Mouse (Mus musculus) 3T3-L1 (cell line): Measurements from ENCODE around the gene Spi1.

ENCODE experiments used
- DNase-seq: peaks from one replicate; pipeline ENCODE4 v3.0.0-alpha.2; 2015; ENCODE audit warnings: low read depth, low spot score

The Spi1 gene

GRCm38 (mm10) chr2:91068162-91068871 is 13.9 kb upstream of the Spi1 start:
- DNase-seq: no peak

- peak; percentile 92 for DNase-seq
Observed at GRCm38 (mm10) chr2:91068872-91069165, 13.4 kb upstream of the Spi1 start.

GRCm38 (mm10) chr2:91069306-91070000 is 12.7 kb upstream of the Spi1 start:
- DNase-seq: peak; percentile 81

GRCm38 (mm10) chr2:91070076-91070800 is 12.0 kb upstream of the Spi1 start, which contains the start of gene Slc39a13:
TSS of gene Slc39a13 (minus strand) at chr2:91070417.
- peak; percentile 99 for DNase-seq

- DNase-seq: no peak
Observed at GRCm38 (mm10) chr2:91071059-91071458, 11.1 kb upstream of the Spi1 start.

- DNase-seq: no peak
Observed at GRCm38 (mm10) chr2:91072092-91072491, 10.1 kb upstream of the Spi1 start.

- DNase-seq: no peak
Observed at GRCm38 (mm10) chr2:91077957-91078313, 4.3 kb upstream of the Spi1 start.

GRCm38 (mm10) chr2:91078314-91079025 is 3.7 kb upstream of the Spi1 start:
- no peak for DNase-seq

GRCm38 (mm10) chr2:91079026-91079384 is 3.2 kb upstream of the Spi1 start:
- no peak for DNase-seq

- no peak for DNase-seq
Observed at GRCm38 (mm10) chr2:91080784-91081513, 1.2 kb upstream of the Spi1 start.

GRCm38 (mm10) chr2:91082844-91083243 is 654 bp downstream of the Spi1 start:
- DNase-seq: no peak

GRCm38 (mm10) chr2:91083366-91083940 is 1.3 kb downstream of the Spi1 start:
- DNase-seq: no peak

- DNase-seq: no peak
Observed at GRCm38 (mm10) chr2:91084179-91084820, 2.1 kb downstream of the Spi1 start.

- DNase-seq: no peak
Observed at GRCm38 (mm10) chr2:91085494-91086391, 3.6 kb downstream of the Spi1 start.

GRCm38 (mm10) chr2:91086392-91087237 is 4.4 kb downstream of the Spi1 start:
- no peak for DNase-seq

GRCm38 (mm10) chr2:91087453-91087852 is 5.3 kb downstream of the Spi1 start:
- DNase-seq: no peak

GRCm38 (mm10) chr2:91088987-91089386 is 6.8 kb downstream of the Spi1 start:
- DNase-seq: no peak

GRCm38 (mm10) chr2:91090208-91090607 is 8.0 kb downstream of the Spi1 start:
- no peak for DNase-seq

- no peak for DNase-seq
Observed at GRCm38 (mm10) chr2:91090827-91091226, 8.6 kb downstream of the Spi1 start.
